8 mouse cellular contexts compared by ENCODE assay signal in genomic region chr4:43972137-43972591, GRCm38 (mm10). TPM values are rescaled to one million over a fixed set of nuclear protein-coding genes. Genes with fewer than 3 reads are reported as not detected.
DNase-seq lines count a peak whose midpoint lies in the region; ATAC-seq and TF ChIP-seq lines count a peak whose summit lies in the region.

No protein-coding gene starts in this region.

- H3K27me3 ChIP-seq in embryonic facial prominence, embryonic 14.5 days (replicated peaks; ENCODE audit: control insufficient read depth, insufficient read depth, low read length), result no peaks in the 10 kb centered on the region
- no peaks in the 10 kb centered on the region for H3K27me3 ChIP-seq in hindbrain, postnatal 0 days (ENCODE audit: insufficient read depth, low read length)
- H3K27me3 ChIP-seq in liver, embryonic 14.5 days (ENCODE audit: control insufficient read depth, insufficient read depth, low read length), result no peaks in the 10 kb centered on the region
- no peaks in the 10 kb centered on the region for H3K27me3 ChIP-seq in neural tube, embryonic 13.5 days

- peak; percentile 33 to 39 for DNase-seq in spleen, adult 18-20 months
- DNase-seq in spleen, postnatal 14 days (ENCODE audit: low spot score in 2 of 2), result no peak
- DNase-seq in embryonic facial prominence, embryonic 14.5 days (ENCODE audit: low spot score), result peak; percentile 71
- peak; percentile 27 for DNase-seq in hindbrain, postnatal 0 days (ENCODE audit: low spot score)
- DNase-seq in liver, embryonic 14.5 days (ENCODE audit: low read depth in 3 of 3, low spot score in 3 of 3), result peak in 1 of 3 experiments; percentile 50
- no peak for DNase-seq in urinary bladder, postnatal 10 days (ENCODE audit: low spot score)
- DNase-seq in frontal cortex, postnatal 25 days (ENCODE audit: low spot score in 2 of 2), result no peak

- peak overlapping the region; percentile 30 for H3K4me2 ChIP-seq in embryonic facial prominence, embryonic 14.5 days (ENCODE audit: low read depth, low read length)
- H3K4me2 ChIP-seq in hindbrain, postnatal 0 days (ENCODE audit: low read depth, low read length), result no peak overlapping the region
- H3K4me2 ChIP-seq in liver, embryonic 14.5 days (ENCODE audit: low read depth), result peak overlapping the region; percentile 47; the same call in 1 of the 2 replicates
- H3K4me2 ChIP-seq in neural tube, embryonic 13.5 days, result peak overlapping the region; percentile 13

- peak; percentile 80 for ATAC-seq in embryonic facial prominence, embryonic 14.5 days (ENCODE audit: low read depth)
- peak; percentile 46 for ATAC-seq in hindbrain, postnatal 0 days
- ATAC-seq in liver, embryonic 14.5 days (ENCODE audit: insufficient read depth), result peak; percentile 69
- ATAC-seq in neural tube, embryonic 13.5 days (ENCODE audit: low read depth), result peak; percentile 48; the same call in 1 of the 2 replicates

- 1% methylated on average over 8 of the region's 8 CpGs for WGBS in embryonic facial prominence, embryonic 14.5 days
- 7% methylated on average over 8 of the region's 8 CpGs for WGBS in hindbrain, postnatal 0 days
- WGBS in liver, embryonic 14.5 days (ENCODE audit: insufficient replicate concordance), result 2% methylated on average over 8 of the region's 8 CpGs
- WGBS in neural tube, embryonic 13.5 days, result 5% methylated on average over 8 of the region's 8 CpGs

- H3K4me1 ChIP-seq in embryonic facial prominence, embryonic 14.5 days (ENCODE audit: control insufficient read depth, insufficient read depth, low read length), result peaks cover 20% of the 10 kb centered on the region
- peaks cover 4% of the 10 kb centered on the region; the same call in 1 of the 2 replicates for H3K4me1 ChIP-seq in hindbrain, postnatal 0 days (ENCODE audit: insufficient read depth, low read length)
- peaks cover 12 to 34% of the 10 kb centered on the region in 2 experiments for H3K4me1 ChIP-seq in liver, embryonic 14.5 days (replicated peaks; ENCODE audit: control insufficient read depth in 2 of 2, insufficient read depth in 2 of 2, low read length in 1 of 2)
- peaks cover 45% of the 10 kb centered on the region for H3K4me1 ChIP-seq in neural tube, embryonic 13.5 days (replicated peaks)

- H3K9ac ChIP-seq in embryonic facial prominence, embryonic 14.5 days (ENCODE audit: low read depth, low read length), result peak overlapping the region; percentile 37
- H3K9ac ChIP-seq in hindbrain, postnatal 0 days (replicated peaks; ENCODE audit: low read length), result no peak overlapping the region
- peak overlapping the region; percentile 9; the same call in 1 of the 2 replicates for H3K9ac ChIP-seq in liver, embryonic 14.5 days (replicated peaks)
- 0 out of 2 replicates have a peak overlapping the region, but pooled peaks have one; percentile 12 for H3K9ac ChIP-seq in neural tube, embryonic 13.5 days

- TF ChIP-seq CTCF in hindbrain, postnatal 0 days (IDR thresholded peaks at IDR 0.05; ENCODE audit: low read depth), result no peak
- no peak for TF ChIP-seq CTCF in liver, embryonic 14.5 days (IDR thresholded peaks at IDR 0.05; ENCODE audit: low read depth)

- no peak overlapping the region for H3K4me3 ChIP-seq in embryonic facial prominence, embryonic 14.5 days (ENCODE audit: low read depth, low read length)
- no peak overlapping the region for H3K4me3 ChIP-seq in hindbrain, postnatal 0 days (ENCODE audit: low read length)
- H3K4me3 ChIP-seq in liver, embryonic 14.5 days (ENCODE audit: insufficient read depth in 1 of 2, low read depth in 2 of 2, low read length in 2 of 2), result no peak overlapping the region
- no peak overlapping the region for H3K4me3 ChIP-seq in neural tube, embryonic 13.5 days

- no peaks in the 10 kb centered on the region for H3K9me3 ChIP-seq in embryonic facial prominence, embryonic 14.5 days (ENCODE audit: control insufficient read depth, low read length)
- H3K9me3 ChIP-seq in hindbrain, postnatal 0 days (ENCODE audit: low read length), result no peaks in the 10 kb centered on the region
- H3K9me3 ChIP-seq in liver, embryonic 14.5 days (ENCODE audit: control insufficient read depth, low read length), result no peaks in the 10 kb centered on the region
- no peaks in the 10 kb centered on the region for H3K9me3 ChIP-seq in neural tube, embryonic 13.5 days

- TF ChIP-seq EP300 in liver, embryonic 14.5 days (IDR thresholded peaks at IDR 0.05; ENCODE audit: low read depth), result no peak

- H3K36me3 ChIP-seq in embryonic facial prominence, embryonic 14.5 days (ENCODE audit: control insufficient read depth, insufficient read depth, low read length), result 0 out of 2 replicates have a peak, but pooled peaks cover 3% of the 10 kb centered on the region
- no peaks in the 10 kb centered on the region for H3K36me3 ChIP-seq in hindbrain, postnatal 0 days (ENCODE audit: insufficient read depth, low read length)
- no peaks in the 10 kb centered on the region; the same call in 1 of the 2 replicates for H3K36me3 ChIP-seq in liver, embryonic 14.5 days (replicated peaks; ENCODE audit: control insufficient read depth, insufficient read depth, low read depth)
- H3K36me3 ChIP-seq in neural tube, embryonic 13.5 days, result no peaks in the 10 kb centered on the region

- peak overlapping the region; percentile 71 for H3K27ac ChIP-seq in embryonic facial prominence, embryonic 14.5 days (replicated peaks; ENCODE audit: low read depth, low read length)
- peak overlapping the region; percentile 51 for H3K27ac ChIP-seq in hindbrain, postnatal 0 days
- H3K27ac ChIP-seq in liver, embryonic 14.5 days, result peak overlapping the region; percentile 57
- H3K27ac ChIP-seq in neural tube, embryonic 13.5 days (replicated peaks), result peak overlapping the region; percentile 68

RNA-seq across cellular contexts. Expression of gene Ccin, which starts 11.1 kb away (rescaled TPM):
- polyA plus RNA-seq in embryonic facial prominence, embryonic 14.5 days (2014; fragmentation: Nextera tagmentation; extraction: Ambion mirVana), result not detected in 2 replicates
- total RNA-seq in hindbrain, postnatal 0 days (2014; rRNA removed), result 0.29 TPM in 1 of 2 replicates, not detected in the other
- polyA plus RNA-seq in hindbrain, postnatal 0 days (2015; fragmentation: Nextera tagmentation; extraction: Ambion mirVana), result not detected in 2 replicates
- 0.02 TPM in 1 of 2 replicates, not detected in the other for polyA plus RNA-seq in liver, embryonic 14.5 days (2012; rRNA removed)
- not detected in 2 replicates for polyA plus RNA-seq in liver, embryonic 14.5 days (2014; fragmentation: Nextera tagmentation; extraction: Ambion mirVana)
- polyA plus RNA-seq in neural tube, embryonic 13.5 days (2015; fragmentation: Nextera tagmentation; extraction: Ambion mirVana), result not detected in 2 replicates

RNA-seq across cellular contexts. Expression of gene Glipr2, which starts 15.0 kb away (rescaled TPM):
- 121 and 129 TPM in 2 replicates for polyA plus RNA-seq in embryonic facial prominence, embryonic 14.5 days (2014; fragmentation: Nextera tagmentation; extraction: Ambion mirVana)
- total RNA-seq in hindbrain, postnatal 0 days (2014; rRNA removed), result 24.9 and 27.8 TPM in 2 replicates
- 21.0 and 23.4 TPM in 2 replicates for polyA plus RNA-seq in hindbrain, postnatal 0 days (2015; fragmentation: Nextera tagmentation; extraction: Ambion mirVana)
- 17.1 and 19.2 TPM in 2 replicates for polyA plus RNA-seq in liver, embryonic 14.5 days (2012; rRNA removed)
- 46.6 and 48.8 TPM in 2 replicates for polyA plus RNA-seq in liver, embryonic 14.5 days (2014; fragmentation: Nextera tagmentation; extraction: Ambion mirVana)
- 70.9 and 81.6 TPM in 2 replicates for polyA plus RNA-seq in neural tube, embryonic 13.5 days (2015; fragmentation: Nextera tagmentation; extraction: Ambion mirVana)

RNA-seq across cellular contexts. Expression of gene Clta, which starts 32.1 kb away (rescaled TPM):
- 254 and 258 TPM in 2 replicates for polyA plus RNA-seq in embryonic facial prominence, embryonic 14.5 days (2014; fragmentation: Nextera tagmentation; extraction: Ambion mirVana)
- total RNA-seq in hindbrain, postnatal 0 days (2014; rRNA removed), result 366 and 404 TPM in 2 replicates
- polyA plus RNA-seq in hindbrain, postnatal 0 days (2015; fragmentation: Nextera tagmentation; extraction: Ambion mirVana), result 379 and 380 TPM in 2 replicates
- 114 and 173 TPM in 2 replicates for polyA plus RNA-seq in liver, embryonic 14.5 days (2012; rRNA removed)
- polyA plus RNA-seq in liver, embryonic 14.5 days (2014; fragmentation: Nextera tagmentation; extraction: Ambion mirVana), result 121 and 128 TPM in 2 replicates
- polyA plus RNA-seq in neural tube, embryonic 13.5 days (2015; fragmentation: Nextera tagmentation; extraction: Ambion mirVana), result 346 and 355 TPM in 2 replicates

Comparison
In these comparisons a context has a peak if more than half of its experiments do, and no peak if none do; other contexts are left out.
1. DNase-seq: peak in spleen, adult 18-20 months (2 of 2), embryonic facial prominence, embryonic 14.5 days (single experiment) and hindbrain, postnatal 0 days (single experiment); none in spleen, postnatal 14 days (0 of 2), urinary bladder, postnatal 10 days (single experiment) and frontal cortex, postnatal 25 days (0 of 2).
2. Peak in every context shown above with its lines, with median percentiles within 50 percentile points of each other: ATAC-seq and H3K27ac ChIP-seq.